Mouse (Mus musculus): Measurements from ENCODE around the gene Dnaja4.

DNA sequence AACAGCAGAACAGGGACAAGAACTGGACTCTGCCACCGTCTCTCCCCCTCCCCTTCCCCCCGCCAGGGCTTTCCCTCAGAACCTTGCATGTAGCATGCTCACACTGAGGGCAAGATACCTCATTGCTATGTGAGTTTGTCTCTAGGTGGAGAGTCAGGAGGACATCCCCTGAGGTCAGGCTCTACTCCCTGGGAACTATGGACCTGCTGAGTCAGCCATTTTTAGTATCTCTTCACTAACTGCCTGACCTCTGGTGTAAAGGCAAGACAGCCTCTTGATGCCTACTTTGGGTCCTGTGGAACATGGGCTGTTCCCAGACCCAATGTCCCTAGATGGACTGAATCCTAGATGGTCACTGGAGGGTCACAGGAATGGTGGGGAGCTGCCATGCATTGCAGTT lies 53.0 kb downstream of the Dnaja4 start:
- TF ChIP-seq CTCF (IDR thresholded peaks at IDR 0.05; ENCODE audit: insufficient read depth, low read depth, low read length) (no peak), POLR2A (IDR thresholded peaks at IDR 0.05; ENCODE audit: insufficient read depth, low read depth, low read length) (no peak)
